Mouse (Mus musculus): ENCODE data around the gene Orc2. TPM values are rescaled to one million over a fixed set of nuclear protein-coding genes. Genes with fewer than 3 reads are reported as not detected.

The Orc2 gene
- polyA plus RNA-seq, 2 experiments = 23.5 to 29.4 TPM

GRCm38 (mm10) chr1:58465042-58465441 is 39.9 kb downstream of the Orc2 start:
- H3K9me3 ChIP-seq (ENCODE audit: control insufficient read depth, low read length) = no peaks in the 10 kb centered on the region
- H3K9ac ChIP-seq (ENCODE audit: low read depth, low read length, severe bottlenecking) = no peak overlapping the region
- H3K27ac ChIP-seq (replicated peaks; ENCODE audit: low read depth, low read length) = no peak overlapping the region
- no peak for ATAC-seq (ENCODE audit: low FRiP score, low read depth)
- whole genome bisulfite sequencing = 96% methylated on average over 4 of the region's 4 CpGs
- peaks cover 87% of the 10 kb centered on the region for H3K36me3 ChIP-seq (ENCODE audit: control insufficient read depth, insufficient read depth, low read length)
- no peaks in the 10 kb centered on the region for H3K4me1 ChIP-seq (ENCODE audit: control insufficient read depth, insufficient read depth, low read length)
- no peak overlapping the region for H3K4me3 ChIP-seq (replicated peaks; ENCODE audit: low read length)
- no peak for TF ChIP-seq POLR2A (IDR thresholded peaks at IDR 0.05; ENCODE audit: borderline replicate concordance, extremely low read depth, insufficient read depth, insufficient read length)
- H3K4me2 ChIP-seq (replicated peaks; ENCODE audit: low read depth, low read length, severe bottlenecking) = no peak overlapping the region
- H3K27me3 ChIP-seq (ENCODE audit: control insufficient read depth, insufficient read depth, low read length) = no peaks in the 10 kb centered on the region
- DNase-seq (ENCODE audit: low spot score) = no peak

- H3K36me3 ChIP-seq (ENCODE audit: control insufficient read depth, insufficient read depth, low read length) = peaks cover 87% of the 10 kb centered on the region
- ATAC-seq (ENCODE audit: low FRiP score, low read depth) = no peak
- 84% methylated on average over 2 of the region's 2 CpGs for WGBS
Observed at GRCm38 (mm10) chr1:58463935-58464334, 41.0 kb downstream of the Orc2 start.

GRCm38 (mm10) chr1:58460566-58460965 is 44.3 kb downstream of the Orc2 start:
- TF ChIP-seq POLR2A (IDR thresholded peaks at IDR 0.05; ENCODE audit: borderline replicate concordance, extremely low read depth, insufficient read depth, insufficient read length) = no peak
- ATAC-seq (ENCODE audit: low FRiP score, low read depth) (no peak), DNase-seq (ENCODE audit: low spot score) (no peak)
- Histone ChIP-seq H3K4me3 (replicated peaks; ENCODE audit: low read length) (no peak overlapping the region), H3K4me2 (replicated peaks; ENCODE audit: low read depth, low read length, severe bottlenecking) (no peak overlapping the region), H3K9ac (ENCODE audit: low read depth, low read length, severe bottlenecking) (no peak overlapping the region), H3K36me3 (ENCODE audit: control insufficient read depth, insufficient read depth, low read length) (peaks cover 96% of the 10 kb centered on the region), H3K4me1 (ENCODE audit: control insufficient read depth, insufficient read depth, low read length) (no peaks in the 10 kb centered on the region), H3K27ac (replicated peaks; ENCODE audit: low read depth, low read length) (no peak overlapping the region), H3K9me3 (ENCODE audit: control insufficient read depth, low read length) (no peaks in the 10 kb centered on the region), H3K27me3 (ENCODE audit: control insufficient read depth, insufficient read depth, low read length) (no peaks in the 10 kb centered on the region)
- WGBS = 97% methylated on average over 3 of the region's 3 CpGs

More at GRCm38 (mm10) chr1:58463935-58464334, 41.0 kb downstream of the Orc2 start:
- no peaks in the 10 kb centered on the region for H3K27me3 ChIP-seq (ENCODE audit: control insufficient read depth, insufficient read depth, low read length)
- H3K27ac ChIP-seq (replicated peaks; ENCODE audit: low read depth, low read length) = no peak overlapping the region
- no peak for TF ChIP-seq POLR2A (IDR thresholded peaks at IDR 0.05; ENCODE audit: borderline replicate concordance, extremely low read depth, insufficient read depth, insufficient read length)
- DNase-seq (ENCODE audit: low spot score) = no peak
- H3K4me3 ChIP-seq (replicated peaks; ENCODE audit: low read length) = no peak overlapping the region
- H3K4me1 ChIP-seq (ENCODE audit: control insufficient read depth, insufficient read depth, low read length) = no peaks in the 10 kb centered on the region
- H3K4me2 ChIP-seq (replicated peaks; ENCODE audit: low read depth, low read length, severe bottlenecking) = no peak overlapping the region
- H3K9ac ChIP-seq (ENCODE audit: low read depth, low read length, severe bottlenecking) = no peak overlapping the region
- H3K9me3 ChIP-seq (ENCODE audit: control insufficient read depth, low read length) = no peaks in the 10 kb centered on the region

- peaks cover 96% of the 10 kb centered on the region for H3K36me3 ChIP-seq (ENCODE audit: control insufficient read depth, insufficient read depth, low read length)
- no peak for ATAC-seq (ENCODE audit: low FRiP score, low read depth)
Observed at GRCm38 (mm10) chr1:58458867-58459266, 46.0 kb downstream of the Orc2 start.

GRCm38 (mm10) chr1:58458175-58458574 is 46.7 kb downstream of the Orc2 start:
- H3K36me3 ChIP-seq (ENCODE audit: control insufficient read depth, insufficient read depth, low read length) = peaks cover 97% of the 10 kb centered on the region
- H3K4me2 ChIP-seq (replicated peaks; ENCODE audit: low read depth, low read length, severe bottlenecking) = no peak overlapping the region
- no peak for ATAC-seq (ENCODE audit: low FRiP score, low read depth)
- WGBS = 86% methylated on average over 5 of the region's 5 CpGs
- H3K4me1 ChIP-seq (ENCODE audit: control insufficient read depth, insufficient read depth, low read length) = no peaks in the 10 kb centered on the region
- no peaks in the 10 kb centered on the region for H3K27me3 ChIP-seq (ENCODE audit: control insufficient read depth, insufficient read depth, low read length)
- H3K4me3 ChIP-seq (replicated peaks; ENCODE audit: low read length) = no peak overlapping the region
- DNase-seq (ENCODE audit: low spot score) = no peak
- no peak for TF ChIP-seq POLR2A (IDR thresholded peaks at IDR 0.05; ENCODE audit: borderline replicate concordance, extremely low read depth, insufficient read depth, insufficient read length)
- H3K9me3 ChIP-seq (ENCODE audit: control insufficient read depth, low read length) = no peaks in the 10 kb centered on the region
- H3K27ac ChIP-seq (replicated peaks; ENCODE audit: low read depth, low read length) = no peak overlapping the region
- no peak overlapping the region for H3K9ac ChIP-seq (ENCODE audit: low read depth, low read length, severe bottlenecking)

More at GRCm38 (mm10) chr1:58458867-58459266, 46.0 kb downstream of the Orc2 start:
- DNase-seq (ENCODE audit: low spot score) = no peak
- no peak overlapping the region for H3K4me2 ChIP-seq (replicated peaks; ENCODE audit: low read depth, low read length, severe bottlenecking)
- 71% methylated on average over 2 of the region's 2 CpGs for WGBS
- no peaks in the 10 kb centered on the region for H3K9me3 ChIP-seq (ENCODE audit: control insufficient read depth, low read length)
- no peak overlapping the region for H3K4me3 ChIP-seq (replicated peaks; ENCODE audit: low read length)
- no peak for TF ChIP-seq POLR2A (IDR thresholded peaks at IDR 0.05; ENCODE audit: borderline replicate concordance, extremely low read depth, insufficient read depth, insufficient read length)
- H3K27ac ChIP-seq (replicated peaks; ENCODE audit: low read depth, low read length) = no peak overlapping the region
- H3K9ac ChIP-seq (ENCODE audit: low read depth, low read length, severe bottlenecking) = no peak overlapping the region
- H3K4me1 ChIP-seq (ENCODE audit: control insufficient read depth, insufficient read depth, low read length) = no peaks in the 10 kb centered on the region
- no peaks in the 10 kb centered on the region for H3K27me3 ChIP-seq (ENCODE audit: control insufficient read depth, insufficient read depth, low read length)

GRCm38 (mm10) chr1:58454316-58454715 is 50.6 kb downstream of the Orc2 start:
- Histone ChIP-seq H3K4me1 (ENCODE audit: control insufficient read depth, insufficient read depth, low read length) (no peaks in the 10 kb centered on the region), H3K4me3 (replicated peaks; ENCODE audit: low read length) (no peak overlapping the region), H3K4me2 (replicated peaks; ENCODE audit: low read depth, low read length, severe bottlenecking) (no peak overlapping the region), H3K36me3 (ENCODE audit: control insufficient read depth, insufficient read depth, low read length) (peaks cover 90% of the 10 kb centered on the region), H3K27ac (replicated peaks; ENCODE audit: low read depth, low read length) (no peak overlapping the region), H3K9ac (ENCODE audit: low read depth, low read length, severe bottlenecking) (no peak overlapping the region), H3K27me3 (ENCODE audit: control insufficient read depth, insufficient read depth, low read length) (no peaks in the 10 kb centered on the region), H3K9me3 (ENCODE audit: control insufficient read depth, low read length) (no peaks in the 10 kb centered on the region)
- ATAC-seq (ENCODE audit: low FRiP score, low read depth) (no peak), DNase-seq (ENCODE audit: low spot score) (no peak)
- WGBS = 89% methylated on average over 6 of the region's 6 CpGs
- no peak for TF ChIP-seq POLR2A (IDR thresholded peaks at IDR 0.05; ENCODE audit: borderline replicate concordance, extremely low read depth, insufficient read depth, insufficient read length)
